Mouse (Mus musculus) myocyte (in vitro differentiated cells): ENCODE data around the gene Usp48. TPM values are rescaled to one million over a fixed set of nuclear protein-coding genes. Genes with fewer than 3 reads are reported as not detected.

Experiments
- H3K27me3 ChIP-seq: one replicate; pipeline ENCODE4 v1.6.1; 2011; ENCODE audit not compliant: control insufficient read depth, insufficient read depth, insufficient read length
- H3K36me3 ChIP-seq: one replicate; pipeline ENCODE4 v1.6.1; 2011; ENCODE audit not compliant: control insufficient read depth, insufficient read depth
- H3K4me2 ChIP-seq: one replicate; pipeline ENCODE4 v1.6.1; 2011; ENCODE audit warnings: low read depth, control low read depth
- H3K4me3 ChIP-seq: one replicate; pipeline ENCODE4 v1.5.1; 2011; ENCODE audit warnings: mild to moderate bottlenecking, control low read depth, moderate library complexity
- H3K79me2 ChIP-seq: one replicate; pipeline ENCODE4 v1.6.1; 2011; ENCODE audit not compliant: control insufficient read depth, insufficient read depth
- H3ac ChIP-seq: one replicate; pipeline ENCODE4 v1.6.1; 2011; ENCODE audit not compliant: control insufficient read depth, insufficient read length
- CEBPB ChIP-seq: IDR thresholded peaks from 2 replicates; pipeline ENCODE4 v1.6.1; 2011; ENCODE audit warnings: mild to moderate bottlenecking, moderate library complexity; ENCODE audit not compliant: poor library complexity, insufficient read depth, severe bottlenecking
- E2F4 ChIP-seq: IDR thresholded peaks from one replicate; pipeline ENCODE4 v1.6.1; 2011; ENCODE audit warnings: mild to moderate bottlenecking, control low read depth, moderate library complexity; ENCODE audit not compliant: insufficient read depth
- MAX ChIP-seq: IDR thresholded peaks from one replicate; pipeline ENCODE4 v1.6.1; 2011; ENCODE audit warnings: low read depth, mild to moderate bottlenecking, control low read depth
- MYOD1 ChIP-seq, 3 experiments: IDR thresholded peaks; one replicate each; pipeline ENCODE4 v1.6.1; 2011; ENCODE audit warnings: control low read depth in 2 of 3, low read depth in 2 of 3, mild to moderate bottlenecking in 2 of 3, moderate library complexity in 1 of 3; ENCODE audit not compliant: insufficient read length in 2 of 3, control insufficient read depth in 1 of 3
- MYOG ChIP-seq, 3 experiments: IDR thresholded peaks; one replicate each; pipeline ENCODE4 v1.6.1; 2011; ENCODE audit warnings: control low read depth in 2 of 3, low read depth in 2 of 3, mild to moderate bottlenecking in 2 of 3; ENCODE audit not compliant: insufficient read length in 2 of 3, control insufficient read depth in 1 of 3, insufficient read depth in 1 of 3
- POLR2A ChIP-seq: IDR thresholded peaks from one replicate; pipeline ENCODE4 v1.6.1; 2011; ENCODE audit warnings: low read depth, mild to moderate bottlenecking, control low read depth, moderate library complexity; ENCODE audit not compliant: insufficient read length
- POLR2AphosphoS2 ChIP-seq: IDR thresholded peaks from one replicate; pipeline ENCODE4 v1.6.1; 2011; ENCODE audit warnings: low read depth, control low read depth; ENCODE audit not compliant: insufficient read length
- REST ChIP-seq: IDR thresholded peaks from one replicate; pipeline ENCODE4 v1.6.1; 2011; ENCODE audit warnings: mild to moderate bottlenecking, control low read depth, moderate library complexity; ENCODE audit not compliant: insufficient read depth, insufficient read length
- SRF ChIP-seq: IDR thresholded peaks from one replicate; pipeline ENCODE4 v1.6.1; 2011; ENCODE audit warnings: low read depth; ENCODE audit not compliant: control insufficient read depth, insufficient read length
- TCF12 ChIP-seq: IDR thresholded peaks from one replicate; pipeline ENCODE4 v1.6.1; 2011; ENCODE audit warnings: mild to moderate bottlenecking, control low read depth; ENCODE audit not compliant: poor library complexity, insufficient read depth, severe bottlenecking
- TCF3 ChIP-seq: IDR thresholded peaks from one replicate; pipeline ENCODE4 v1.6.1; 2011; ENCODE audit warnings: low read depth, control low read depth; ENCODE audit not compliant: insufficient read length
- USF1 ChIP-seq: IDR thresholded peaks from one replicate; pipeline ENCODE4 v1.6.1; 2011; ENCODE audit warnings: low read depth, mild to moderate bottlenecking, control low read depth, moderate library complexity
- polyA plus RNA-seq: library from polyadenylated mRNA; unstranded; fragments of >200 nt; fragmentation: generic; extraction: Trizol; gene quantifications from one replicate; pipeline ENCODE4 v1.2.1, GENCODE M21; 2012; ENCODE audit warnings: missing spikeins

The Usp48 gene
- polyA plus RNA-seq, 1 experiment: 14.2 TPM

DNA sequence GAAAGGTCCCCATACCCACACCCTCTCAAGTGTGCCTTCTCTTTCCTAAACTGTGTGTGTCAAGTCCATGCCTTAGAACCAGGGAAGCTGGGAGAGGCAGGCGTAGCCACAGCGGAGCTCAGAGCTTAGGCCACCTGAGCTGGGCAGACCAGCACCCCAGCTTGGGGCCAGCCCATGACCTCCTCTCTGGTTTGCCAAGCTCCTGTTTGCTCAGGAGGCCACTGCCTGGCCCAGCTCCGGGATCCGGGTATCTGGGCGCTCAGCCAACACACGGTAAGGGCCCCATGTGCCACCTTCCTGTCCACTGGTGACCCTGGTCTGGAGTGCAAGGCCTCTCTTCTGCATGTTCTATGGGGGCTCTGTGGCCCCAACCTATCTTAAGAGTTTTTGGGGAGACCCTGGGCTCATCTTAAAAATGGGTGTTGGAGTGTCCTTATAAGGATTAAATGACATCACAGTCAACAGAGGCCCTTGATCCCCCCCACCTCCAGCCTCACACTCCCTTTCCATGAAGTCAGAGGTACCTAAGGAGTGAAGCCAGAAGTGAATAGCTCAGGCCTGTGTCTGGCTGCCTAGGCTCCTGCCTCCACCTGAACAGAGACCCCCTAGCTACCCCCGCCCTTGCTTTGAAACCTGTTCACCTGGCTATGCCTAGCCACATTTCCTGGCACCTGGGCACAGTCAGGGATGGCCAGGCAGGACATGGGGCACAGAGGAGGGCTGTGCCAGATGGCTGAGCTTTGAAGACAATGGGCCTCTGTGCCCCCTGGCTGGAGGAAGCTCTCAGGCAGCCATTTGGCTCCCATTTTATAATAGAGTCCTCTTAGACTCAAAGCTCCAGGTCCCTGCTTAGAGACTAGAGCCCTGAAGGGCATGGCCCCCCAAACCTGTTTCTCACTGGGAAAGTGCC is 104.8 kb downstream of the Usp48 start:
- TF ChIP-seq MYOG (IDR thresholded peaks at IDR 0.05; ENCODE audit: control insufficient read depth in 1 of 3, insufficient read depth in 1 of 3, insufficient read length in 2 of 3, low read depth in 2 of 3) (no peak), USF1 (no peak), TCF12 (no peak), E2F4 (no peak), POLR2A (no peak), MYOD1 (IDR thresholded peaks at IDR 0.05; ENCODE audit: control insufficient read depth in 1 of 3, insufficient read length in 2 of 3, low read depth in 2 of 3) (no peak)
- no peak overlapping the region for H3ac ChIP-seq
- no peak overlapping the region for H3K4me2 ChIP-seq
- H3K27me3 ChIP-seq: peaks cover 40% of the 10 kb centered on the region
- no peaks in the 10 kb centered on the region for H3K79me2 ChIP-seq
- H3K36me3 ChIP-seq: no peaks in the 10 kb centered on the region
- H3K4me3 ChIP-seq: no peak overlapping the region

DNA sequence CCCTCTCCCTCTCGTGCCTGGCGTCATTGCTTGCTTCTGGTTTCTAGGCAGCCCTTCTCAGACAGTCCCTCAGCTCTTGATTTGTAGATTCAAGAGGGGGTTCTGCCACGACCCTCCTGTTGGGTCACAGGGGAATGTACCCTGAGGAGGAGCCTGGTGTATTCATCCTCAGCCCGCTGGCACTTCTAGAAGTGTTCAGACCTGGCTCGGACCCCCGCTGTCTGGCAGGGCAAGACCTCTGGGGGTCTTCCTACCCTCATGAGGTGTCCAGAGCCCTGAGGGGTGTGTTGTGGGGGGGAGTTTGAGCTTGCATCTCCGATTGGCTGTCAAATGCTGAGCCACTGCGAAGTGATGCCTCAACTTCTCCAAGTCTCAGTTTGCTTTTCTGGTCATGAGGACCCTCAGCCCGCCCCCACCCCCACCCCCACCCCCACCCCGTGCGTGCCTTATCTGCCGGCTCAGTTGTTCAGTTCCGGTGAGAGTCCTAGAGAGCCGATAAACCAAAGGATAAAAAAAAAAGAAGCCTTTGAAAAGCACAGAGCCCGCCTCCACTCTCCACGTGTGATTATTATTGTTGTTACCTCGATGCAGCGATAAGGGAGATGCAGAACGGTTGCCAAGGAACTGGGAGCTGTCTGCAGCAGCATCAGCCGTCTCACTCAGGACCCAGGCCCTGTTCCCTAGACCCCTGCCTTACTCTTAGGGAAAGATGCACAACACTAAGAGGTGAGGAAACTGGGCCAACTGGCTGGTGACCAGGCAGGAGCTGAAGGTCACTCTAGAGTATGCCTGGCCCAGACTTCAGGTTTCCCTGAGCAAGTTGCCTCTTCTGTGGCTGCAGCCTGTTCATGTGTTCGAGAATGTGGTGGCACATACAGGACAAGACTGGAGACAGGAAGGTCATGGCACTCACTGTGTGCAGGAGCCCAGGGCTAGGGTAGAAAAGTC is 106.0 kb downstream of the Usp48 start:
- Histone ChIP-seq H3K4me2 (no peak overlapping the region), H3K36me3 (no peaks in the 10 kb centered on the region), H3K79me2 (no peaks in the 10 kb centered on the region), H3ac (no peak overlapping the region), H3K4me3 (no peak overlapping the region), H3K27me3 (peaks cover 34% of the 10 kb centered on the region)
- TF ChIP-seq CEBPB (no peak), REST (no peak), SRF (no peak), MAX (no peak), POLR2A (no peak), MYOG (IDR thresholded peaks at IDR 0.05; ENCODE audit: control insufficient read depth in 1 of 3, insufficient read depth in 1 of 3, insufficient read length in 2 of 3, low read depth in 2 of 3) (no peak), USF1 (no peak), POLR2AphosphoS2 (no peak), E2F4 (no peak), MYOD1 (IDR thresholded peaks at IDR 0.05; ENCODE audit: control insufficient read depth in 1 of 3, insufficient read length in 2 of 3, low read depth in 2 of 3) (no peak), TCF3 (no peak), TCF12 (no peak)

DNA sequence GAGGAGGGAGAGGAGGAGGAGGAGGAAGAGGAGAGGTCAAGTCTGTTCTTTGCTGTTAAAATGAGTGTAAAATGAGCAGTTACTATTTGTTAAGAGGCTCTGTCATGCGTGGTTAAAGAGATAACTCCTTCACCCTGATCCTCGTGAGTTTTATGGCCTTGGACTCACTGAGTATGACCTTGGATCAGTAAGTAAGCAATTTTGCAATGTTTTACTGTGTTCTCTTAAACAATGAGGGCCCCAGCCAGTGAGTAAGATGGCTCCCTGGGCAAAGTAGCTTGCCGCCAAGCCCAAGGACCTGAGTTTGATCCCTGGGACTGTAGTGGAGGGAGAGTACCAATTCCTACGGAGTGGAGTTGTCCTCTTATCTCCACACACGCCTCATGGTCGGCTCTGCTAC is 107.4 kb downstream of the Usp48 start:
- peaks cover 24% of the 10 kb centered on the region for H3K27me3 ChIP-seq
- H3ac ChIP-seq: no peak overlapping the region
- no peaks in the 10 kb centered on the region for H3K36me3 ChIP-seq
- no peak overlapping the region for H3K4me3 ChIP-seq
- TF ChIP-seq POLR2AphosphoS2: no peak
- no peak for TF ChIP-seq MYOG (IDR thresholded peaks at IDR 0.05; ENCODE audit: control insufficient read depth in 1 of 3, insufficient read depth in 1 of 3, insufficient read length in 2 of 3, low read depth in 2 of 3)
- TF ChIP-seq MAX: no peak
- no peak for TF ChIP-seq MYOD1 (IDR thresholded peaks at IDR 0.05; ENCODE audit: control insufficient read depth in 1 of 3, insufficient read length in 2 of 3, low read depth in 2 of 3)
- no peak overlapping the region for H3K4me2 ChIP-seq
- H3K79me2 ChIP-seq: no peaks in the 10 kb centered on the region

DNA sequence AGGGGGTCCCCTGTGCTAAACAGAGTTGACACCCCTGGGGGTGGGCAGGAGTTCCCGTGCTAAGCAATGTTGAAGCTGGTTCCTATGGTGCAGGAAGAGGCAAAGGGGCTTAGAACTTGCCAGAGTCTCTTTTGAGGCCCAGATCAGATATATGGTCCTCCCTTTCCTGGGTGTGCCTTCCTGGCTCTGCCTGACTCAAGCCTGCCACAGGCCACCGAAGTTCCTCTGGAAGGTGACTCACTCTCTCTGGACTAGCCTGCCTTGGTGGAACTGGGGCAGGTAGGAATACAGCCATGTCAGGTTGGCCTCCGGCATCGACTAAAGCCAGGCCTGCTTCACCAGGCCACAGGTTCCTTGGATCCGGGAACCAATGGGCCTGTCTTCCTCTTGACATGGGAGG is 109.5 kb downstream of the Usp48 start:
- Histone ChIP-seq H3K27me3 (peaks cover 21% of the 10 kb centered on the region), H3K79me2 (no peaks in the 10 kb centered on the region), H3K36me3 (no peaks in the 10 kb centered on the region), H3K4me3 (no peak overlapping the region), H3K4me2 (no peak overlapping the region), H3ac (no peak overlapping the region)
- TF ChIP-seq SRF (no peak), POLR2A (no peak), MAX (no peak), REST (no peak), POLR2AphosphoS2 (no peak), USF1 (no peak), CEBPB (no peak), MYOG (IDR thresholded peaks at IDR 0.05; ENCODE audit: control insufficient read depth in 1 of 3, insufficient read depth in 1 of 3, insufficient read length in 2 of 3, low read depth in 2 of 3) (no peak), E2F4 (no peak)
